Mouse (Mus musculus): Measurements from ENCODE around the gene Prpsap2. TPM values are rescaled to one million over a fixed set of nuclear protein-coding genes. Genes with fewer than 3 reads are reported as not detected.

Gene Prpsap2
- 3.6 and 3.8 TPM in 2 replicates for polyA plus RNA-seq (2012; rRNA removed)

DNA sequence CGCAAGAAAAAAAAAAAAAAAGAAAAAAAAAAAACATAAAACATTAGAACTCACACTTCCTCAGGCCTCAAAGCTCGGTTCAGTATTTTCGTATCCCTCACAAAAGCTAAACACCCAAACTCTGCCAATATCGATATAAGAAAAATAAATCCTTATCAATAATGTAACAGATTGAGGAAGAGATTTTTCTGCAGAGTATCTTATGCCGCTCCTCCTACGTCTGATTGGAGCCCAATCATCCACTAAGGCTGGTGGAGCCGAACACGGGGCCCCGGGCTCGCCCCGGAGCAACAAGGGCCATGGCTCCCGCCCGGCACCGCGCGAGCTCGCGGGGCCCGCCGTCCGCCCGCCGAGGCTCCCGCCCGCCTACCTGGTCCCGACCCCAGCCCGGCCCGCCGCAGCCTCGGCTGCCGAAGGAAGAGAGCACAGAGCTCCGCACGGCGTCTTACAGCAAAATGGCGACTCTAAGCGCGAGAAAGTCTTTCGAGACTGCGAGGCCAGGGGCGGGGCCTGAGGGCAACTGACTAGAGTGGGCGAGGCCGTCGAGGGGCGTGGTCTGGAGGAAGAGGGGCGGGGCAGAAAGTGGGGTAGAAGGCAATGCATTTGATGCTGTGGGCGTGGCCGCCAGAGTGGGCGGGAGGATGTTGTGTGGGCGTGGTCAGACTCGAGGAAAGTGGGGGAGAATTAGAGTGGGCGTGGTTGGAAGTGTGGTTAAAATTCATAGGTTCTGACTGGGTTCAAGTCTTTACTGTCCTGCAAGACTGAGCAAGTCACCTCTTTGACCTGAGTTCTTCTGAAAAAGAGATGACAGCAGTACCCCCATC is at the start of gene Prpsap2:
Gene Prpsap2 (minus strand): TSS at position 505 of the 824 bp plus-strand sequence.

GRCm38 (mm10) chr11:61720636-61721035 is 41.3 kb downstream of the Prpsap2 start, which contains the start of gene Slc5a10:
Gene Slc5a10 (minus strand): TSS chr11:61720826.

GRCm38 (mm10) chr11:61683907-61684731 is 77.8 kb downstream of the Prpsap2 start, which contains the start of gene Fam83g:
Gene Fam83g (plus strand): TSS chr11:61684091.

Other genes starting within 250 kb of the Prpsap2 start
- gene Epn2, start 182.4 kb downstream of the Prpsap2 start, polyA plus RNA-seq (2012; rRNA removed) = 10.7 and 10.8 TPM in 2 replicates
- 1.9 and 2.5 TPM in 2 replicates for gene Grap, start 108.8 kb downstream of the Prpsap2 start, polyA plus RNA-seq (2012; rRNA removed)
- gene Fam83g, start 78.0 kb downstream of the Prpsap2 start, polyA plus RNA-seq (2012; rRNA removed) = 8.9 and 10.3 TPM in 2 replicates
- 0.03 and 0.06 TPM in 2 replicates for gene Slc5a10, start 41.3 kb downstream of the Prpsap2 start, polyA plus RNA-seq (2012; rRNA removed)
- gene Ulk2, start 93.0 kb upstream of the Prpsap2 start, polyA plus RNA-seq (2012; rRNA removed) = 8.9 and 9.5 TPM in 2 replicates
- 3.6 and 5.2 TPM in 2 replicates for gene Akap10, start 168.2 kb upstream of the Prpsap2 start, polyA plus RNA-seq (2012; rRNA removed)
- gene Specc1, start 194.7 kb upstream of the Prpsap2 start, polyA plus RNA-seq (2012; rRNA removed) = 0.84 and 0.92 TPM in 2 replicates

Measured in stomach, adult 2 months (tissue).